Mouse (Mus musculus) erythroblast, embryonic 14.5 days (primary cell): Measurements from ENCODE around the gene Gm17606.

Experiments
- GATA1 ChIP-seq: IDR thresholded peaks from 2 replicates; pipeline ENCODE4 v1.6.1; 2012; ENCODE audit warnings: low read length, inconsistent platforms, mixed read lengths
- TAL1 ChIP-seq: IDR thresholded peaks from 3 replicates; pipeline ENCODE4 v1.6.1; 2012; ENCODE audit warnings: low read length, inconsistent platforms, mixed read lengths

GRCm38 (mm10) chr14:54646898-54647636, 6.3 kb downstream of the Gm17606 start:
- TF ChIP-seq GATA1 (no peak), TAL1 (no peak)
